Mouse (Mus musculus) naive thymus-derived CD4-positive, alpha-beta T cell, adult 2 months (primary cell): ENCODE data around the gene Pmch.

ENCODE experiments used
- DNase-seq: peaks from one replicate; pipeline ENCODE4 v3.0.0-alpha.2; 2011; ENCODE audit warnings: low read depth

The Pmch gene

DNA sequence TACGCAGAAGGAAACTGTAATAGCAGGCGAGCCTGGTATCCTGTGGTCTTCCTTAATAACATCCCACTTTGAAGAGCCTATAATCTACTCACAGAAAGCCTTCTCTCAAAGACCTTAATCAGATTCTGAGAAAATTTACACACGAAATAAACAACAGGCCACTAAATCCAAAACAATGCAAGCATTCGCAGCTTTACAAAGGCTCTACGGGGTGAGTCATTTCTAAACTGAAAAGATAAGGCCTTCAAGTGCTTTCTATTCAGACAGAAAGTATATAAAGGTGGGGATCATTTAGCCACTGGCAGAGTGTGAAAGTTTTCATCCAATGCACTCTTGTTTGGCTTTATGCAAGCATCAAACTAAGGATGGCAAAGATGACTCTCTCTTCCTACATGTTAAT lies at the start of gene Pmch:
Gene Pmch (plus strand): TSS at position 301 of the 400 bp plus-strand sequence.
- DNase-seq, result no peak

DNA sequence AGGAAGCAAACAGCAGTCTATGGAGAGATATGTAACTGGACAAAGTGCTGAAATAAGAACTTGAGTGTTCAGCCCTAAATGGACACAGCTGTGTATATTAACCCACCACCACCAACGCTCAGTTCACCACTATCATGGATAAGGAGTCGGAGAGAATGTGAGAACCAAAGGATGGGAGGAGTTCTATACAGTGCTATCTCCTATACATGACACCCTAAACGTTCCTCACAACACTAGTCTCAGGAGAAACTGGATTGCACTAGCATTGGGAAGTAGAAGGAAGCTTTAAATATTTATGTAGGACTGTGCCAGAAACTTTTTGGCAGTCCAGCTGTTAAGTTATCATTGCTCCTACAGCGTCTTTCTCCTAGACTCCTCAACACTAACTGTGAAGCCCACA lies 46.6 kb upstream of the Pmch start:
- DNase-seq, result no peak

DNA sequence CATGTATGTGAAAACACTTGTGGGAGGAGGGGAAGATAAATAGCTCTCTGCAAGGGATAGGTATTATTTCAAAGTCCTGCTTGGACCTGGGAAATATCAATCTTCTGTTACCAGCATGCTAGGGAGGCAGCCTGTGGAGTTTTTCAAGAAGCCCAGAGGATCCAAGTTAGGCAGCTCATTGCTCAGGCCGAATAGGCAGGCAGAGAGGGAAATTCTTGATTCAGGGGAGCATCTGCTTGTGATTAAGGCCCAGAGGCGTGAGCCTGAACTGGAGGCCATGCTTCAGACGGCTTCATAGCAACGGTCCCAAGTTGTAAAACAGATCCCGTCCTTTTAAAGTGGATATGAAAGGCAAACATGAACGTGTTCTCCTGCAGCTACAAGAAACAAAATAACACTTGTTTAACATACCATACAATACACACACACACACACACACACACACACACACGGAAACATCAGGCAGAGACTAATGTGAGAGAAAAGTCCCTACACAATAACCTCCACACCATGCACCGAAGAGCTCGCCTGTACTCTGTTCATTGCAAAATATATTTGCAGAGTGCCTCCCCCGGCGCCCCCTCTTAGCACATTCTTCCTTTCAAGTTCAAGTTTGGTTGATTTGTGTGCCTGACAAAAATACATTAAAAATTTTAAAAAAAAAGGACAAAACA lies 44.6 kb upstream of the Pmch start:
- no peak for DNase-seq

DNA sequence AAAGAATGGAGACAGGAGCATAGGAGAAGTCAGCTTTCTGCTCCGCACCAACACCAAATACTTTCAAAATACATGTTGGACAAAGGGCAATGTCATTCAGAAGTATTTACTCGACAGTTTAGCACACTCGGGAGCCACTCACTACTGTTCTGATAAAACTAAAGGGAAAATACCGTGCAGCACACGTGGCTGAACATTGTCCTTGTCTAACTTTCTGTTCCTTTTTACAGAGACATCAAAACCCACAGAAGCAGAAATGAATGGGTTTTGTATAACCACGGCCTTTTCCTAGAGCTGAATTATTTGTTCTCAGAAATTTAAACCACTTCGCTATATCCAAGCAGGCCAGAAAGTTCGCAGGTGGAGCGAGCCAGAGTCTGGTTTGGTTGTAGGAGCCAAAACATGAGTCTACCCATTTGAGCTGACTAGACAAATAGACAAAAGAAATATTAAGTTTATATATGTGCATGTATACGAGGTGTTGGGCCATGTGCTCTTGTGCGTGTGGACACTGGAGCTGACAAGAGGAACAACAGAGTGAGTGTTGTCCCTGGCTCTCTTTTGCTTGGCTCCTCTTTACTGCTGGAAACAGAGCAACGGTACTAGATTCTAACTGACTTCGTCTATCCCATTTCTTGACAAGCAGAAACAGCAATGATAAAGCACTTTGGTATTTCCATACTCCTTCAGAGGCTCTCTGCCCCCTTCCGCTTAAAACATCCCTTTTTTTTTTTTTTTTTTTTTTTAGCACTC lies 36.5 kb upstream of the Pmch start:
- DNase-seq, result no peak

DNA sequence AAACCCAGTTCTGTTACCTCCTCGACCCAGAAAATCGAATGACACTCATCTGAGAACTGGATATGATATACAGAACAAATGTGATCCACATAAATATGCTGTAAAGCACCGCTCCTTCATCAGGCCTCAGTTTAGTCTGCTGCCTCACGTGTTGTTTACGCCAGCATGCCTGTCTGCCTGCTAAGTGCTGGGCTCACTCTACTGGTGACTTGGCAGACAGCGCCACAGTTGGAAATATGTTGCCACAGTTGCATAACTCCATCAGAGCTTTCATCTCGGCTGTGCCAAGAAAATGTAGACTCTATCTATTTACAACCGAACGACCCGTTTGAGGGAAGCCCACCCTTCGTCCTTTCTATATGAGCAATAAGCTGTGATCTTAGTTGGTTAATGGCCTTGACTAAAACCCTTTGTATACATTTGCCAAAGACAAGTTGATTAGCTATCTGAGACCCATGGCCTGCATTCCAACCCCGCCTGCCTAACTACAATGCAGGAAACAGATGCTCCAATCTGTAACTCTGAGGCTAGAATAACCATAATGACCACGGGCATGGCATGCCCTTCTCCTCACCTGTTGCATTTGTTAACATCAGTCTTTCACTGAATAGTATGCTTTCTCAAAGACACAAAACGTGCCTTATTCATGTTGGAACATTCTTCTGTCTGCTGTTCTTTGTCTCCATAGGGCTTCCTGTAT lies 33.8 kb upstream of the Pmch start:
- no peak for DNase-seq

DNA sequence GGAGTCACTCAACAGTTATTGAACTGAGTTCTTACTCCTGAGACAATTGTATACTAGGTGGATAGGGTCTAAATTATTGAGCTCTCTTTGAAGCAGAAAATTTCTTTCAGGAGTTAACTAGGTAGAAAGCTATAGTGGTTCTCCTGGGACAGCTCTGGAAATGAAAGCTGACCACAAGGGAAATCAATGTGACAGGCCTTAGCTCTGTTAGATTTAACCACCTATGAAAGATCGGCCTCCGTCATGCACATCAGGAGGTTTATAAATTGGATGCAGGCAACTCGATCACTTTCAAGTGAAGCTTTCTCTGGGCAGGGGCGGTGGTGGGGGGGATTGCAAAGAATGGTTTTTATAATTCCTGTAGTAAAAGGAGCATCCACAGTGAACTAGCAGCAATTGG lies 27.4 kb upstream of the Pmch start:
- no peak for DNase-seq

DNA sequence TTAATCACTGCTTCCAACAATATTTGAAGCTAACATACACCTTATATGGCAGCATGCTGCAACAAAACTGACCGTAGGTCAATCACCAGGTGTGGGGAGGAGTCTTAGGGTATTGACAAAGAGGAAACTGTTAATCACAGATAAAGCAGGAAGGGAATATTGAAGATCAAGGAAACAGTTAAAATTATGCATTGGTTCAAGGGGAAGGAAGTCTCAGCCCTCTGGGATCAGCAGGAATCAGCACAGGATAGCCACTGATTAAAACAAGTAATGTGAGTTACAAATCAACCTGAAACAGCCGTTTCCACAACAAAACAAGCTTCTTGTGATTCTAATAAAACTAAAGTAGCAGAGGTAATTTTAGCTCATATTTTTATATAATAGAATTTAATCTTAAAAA lies 26.0 kb upstream of the Pmch start:
- DNase-seq, result no peak

DNA sequence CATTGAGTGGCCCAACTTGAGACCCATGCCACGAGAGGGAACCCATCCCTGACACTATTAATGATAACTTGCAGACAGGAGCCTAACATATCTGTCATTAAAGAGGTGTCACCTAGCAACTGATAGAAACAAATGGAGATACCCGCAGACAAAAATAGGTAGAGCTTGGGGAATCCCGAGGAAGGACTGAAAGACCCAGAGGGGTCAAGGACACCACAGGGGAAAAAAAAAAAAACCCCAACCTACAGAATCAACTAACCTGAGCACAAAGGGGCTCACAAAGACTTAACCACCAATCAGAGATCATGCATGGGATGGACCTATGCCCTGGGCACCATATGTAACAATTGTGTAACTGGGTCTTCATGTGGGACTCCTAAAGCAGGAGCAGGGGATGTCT lies 23.5 kb upstream of the Pmch start:
- DNase-seq, result no peak

DNA sequence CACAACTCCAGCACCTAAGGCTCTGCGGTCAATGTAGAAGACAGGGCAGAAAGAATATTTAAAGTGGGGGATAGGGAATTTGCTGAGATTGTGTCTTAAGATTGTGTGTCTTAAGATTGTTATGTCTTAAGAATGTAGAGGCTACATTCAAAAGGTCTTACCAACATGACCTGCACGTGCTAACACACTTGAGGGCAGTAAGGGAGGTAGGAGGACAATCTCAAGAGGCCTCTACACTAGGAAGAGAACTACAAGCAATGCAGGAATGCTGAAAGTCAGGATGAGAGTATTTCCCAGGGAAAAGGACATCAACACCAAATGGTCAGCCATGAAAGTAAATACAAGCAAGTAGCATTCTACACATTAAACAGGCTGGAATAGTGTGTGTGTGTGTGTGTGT lies 15.3 kb downstream of the Pmch start:
- DNase-seq, result no peak

DNA sequence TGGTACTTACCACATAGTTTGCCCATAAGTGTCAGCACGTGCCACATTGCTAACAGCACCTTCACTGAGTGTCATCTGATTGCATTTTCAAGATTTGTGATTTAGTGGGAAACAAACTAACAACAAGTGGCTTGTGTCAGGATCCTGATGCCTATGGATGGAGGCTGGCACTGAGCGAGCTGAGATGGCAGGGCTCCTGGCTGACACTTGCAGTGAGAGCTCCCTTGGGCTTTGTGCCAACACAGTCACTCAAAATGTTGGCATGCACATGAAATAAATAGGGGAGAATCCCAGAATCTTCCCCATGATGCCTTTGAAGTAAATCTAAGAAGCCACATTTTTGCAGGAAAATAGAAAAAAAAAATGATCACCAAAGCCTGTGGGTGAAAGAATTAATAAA lies 22.4 kb downstream of the Pmch start:
- DNase-seq, result no peak

DNA sequence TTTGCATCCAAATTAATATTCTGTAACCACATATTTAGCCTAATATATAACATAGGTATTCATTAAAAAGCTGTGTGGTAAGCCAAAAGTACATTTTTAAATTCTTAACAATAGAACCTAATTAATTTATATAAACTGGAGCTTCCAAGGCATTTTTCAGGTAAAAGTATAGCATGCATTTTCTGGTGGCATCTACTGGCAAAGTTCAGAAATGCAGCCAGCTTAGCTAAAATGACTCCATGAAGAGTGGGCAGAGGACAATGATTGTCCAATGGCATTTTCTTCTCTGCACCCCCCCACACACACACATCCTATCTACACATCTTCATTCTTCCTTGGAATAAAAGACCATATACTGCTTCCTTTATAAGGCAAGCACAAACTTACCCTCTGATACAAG lies 28.8 kb downstream of the Pmch start:
- DNase-seq, result no peak

DNA sequence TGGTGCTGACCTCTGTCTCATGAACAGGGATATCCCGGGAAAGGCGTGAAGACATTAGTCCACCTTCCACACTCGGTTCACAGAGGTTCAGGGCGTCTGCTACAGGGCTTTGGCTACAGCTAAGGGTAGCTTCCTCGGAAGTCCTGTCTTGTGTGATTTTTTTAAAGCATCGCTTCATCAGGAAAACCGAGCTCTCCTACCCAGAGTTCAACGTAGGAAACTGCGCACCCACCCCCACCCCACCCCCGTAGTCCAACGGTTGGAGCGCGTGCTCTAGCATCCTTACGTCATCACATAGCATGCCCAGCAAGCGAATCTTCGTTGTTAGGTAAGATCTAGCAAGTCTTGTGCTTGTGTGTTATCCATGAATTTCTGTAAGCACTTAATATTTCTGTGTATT lies 44.8 kb downstream of the Pmch start:
- DNase-seq, result no peak
